Mouse (Mus musculus): ENCODE results near the gene Gm13287.
"Not testable (repeated sequence)": the region's sequence is repeated elsewhere in the genome, so short reads cannot be mapped to it uniquely, and the experiment has no call there.

Gene Gm13287

GRCm38 (mm10) chr4:88793936-88794675, 8.9 kb upstream of the Gm13287 start, which contains the start of gene Gm13275:
Gene Gm13275, plus strand, starts transcription at chr4:88794487.
- in situ Hi-C loops (cut with MboI, MseI): not testable (repeated sequence)

GRCm38 (mm10) chr4:88797097-88797496, 6.0 kb upstream of the Gm13287 start, which contains the start of gene Gm13279:
Gene Gm13279, plus strand, starts transcription at chr4:88797397.
- in situ Hi-C loops (cut with MboI, MseI): not testable (repeated sequence)

GRCm38 (mm10) chr4:88799365-88799764, 3.7 kb upstream of the Gm13287 start, which contains the start of gene Gm13285:
Gene Gm13285, plus strand, starts transcription at chr4:88799665.
- in situ Hi-C loops (cut with MboI, MseI): not testable (repeated sequence)

GRCm38 (mm10) chr4:88805231-88805630, 2.2 kb downstream of the Gm13287 start, which contains the start of gene Gm13288:
Gene Gm13288, plus strand, starts transcription at chr4:88805531.
- in situ Hi-C loops (cut with MboI, MseI): loop anchor here in 1 of 2 experiments (5.0 to 25.0 kb wide), 2 partner anchors 33 to 1918 kb away; partner anchors contain the start of gene Gm13290

GRCm38 (mm10) chr4:88805761-88806160, 2.7 kb downstream of the Gm13287 start:
- in situ Hi-C loops (cut with MboI, MseI): loop anchor here in 1 of 2 experiments (5.0 to 25.0 kb wide), 2 partner anchors 33 to 1918 kb away; partner anchors contain the start of gene Gm13290

- in situ Hi-C loops (cut with MboI, MseI): loop anchor here in 1 of 2 experiments (25.0 kb wide), 1 partner anchor 1929 kb away; no protein-coding TSS in a partner anchor
Observed at GRCm38 (mm10) chr4:88815928-88816327, 12.9 kb downstream of the Gm13287 start, which contains the start of gene Ifna7. Gene Ifna7, plus strand, starts transcription at chr4:88816228.

GRCm38 (mm10) chr4:88819659-88820058, 16.6 kb downstream of the Gm13287 start, which contains the start of gene Ifna11:
Gene Ifna11, plus strand, starts transcription at chr4:88819959.
- in situ Hi-C loops (cut with MboI, MseI): loop anchor here in 1 of 2 experiments (25.0 kb wide), 1 partner anchor 1932 kb away; no protein-coding TSS in a partner anchor

GRCm38 (mm10) chr4:88822995-88823394, 19.9 kb downstream of the Gm13287 start:
- in situ Hi-C loops (cut with MboI, MseI): loop anchor here in 1 of 2 experiments (25.0 kb wide), 1 partner anchor 1936 kb away; no protein-coding TSS in a partner anchor

- in situ Hi-C loops (cut with MboI, MseI): not testable (repeated sequence)
Observed at GRCm38 (mm10) chr4:88827116-88827515, 24.1 kb downstream of the Gm13287 start, which contains the start of gene Ifna6. Gene Ifna6, plus strand, starts transcription at chr4:88827416.

- in situ Hi-C loops (cut with MboI, MseI): no loop called here
Observed at GRCm38 (mm10) chr4:88830523-88830922, 27.5 kb downstream of the Gm13287 start.

GRCm38 (mm10) chr4:88835225-88835624, 32.2 kb downstream of the Gm13287 start, which contains the start of gene Ifna5:
Gene Ifna5, plus strand, starts transcription at chr4:88835525.
- in situ Hi-C loops (cut with MboI, MseI): not testable (repeated sequence)

- in situ Hi-C loops (cut with MboI, MseI): no loop called here
Observed at GRCm38 (mm10) chr4:88838828-88839227, 35.8 kb downstream of the Gm13287 start.

GRCm38 (mm10) chr4:88840058-88840457, 37.0 kb downstream of the Gm13287 start:
- in situ Hi-C loops (cut with MboI, MseI): no loop called here

- in situ Hi-C loops (cut with MboI, MseI): no loop called here
Observed at GRCm38 (mm10) chr4:88841438-88841911, 38.4 kb downstream of the Gm13287 start, which contains the start of gene Ifna4. Gene Ifna4, plus strand, starts transcription at chr4:88841861.

- in situ Hi-C loops (cut with MboI, MseI): no loop called here
Observed at GRCm38 (mm10) chr4:88845334-88845733, 42.3 kb downstream of the Gm13287 start.

GRCm38 (mm10) chr4:88849698-88850097, 46.6 kb downstream of the Gm13287 start, which contains the start of gene Ifna1:
Gene Ifna1, plus strand, starts transcription at chr4:88850087.
- in situ Hi-C loops (cut with MboI, MseI): no loop called here

- in situ Hi-C loops (cut with MboI, MseI): no loop called here
Observed at GRCm38 (mm10) chr4:88851026-88851763, 48.1 kb downstream of the Gm13287 start.
